Mouse (Mus musculus) kidney, adult 2 months (tissue): ENCODE results near the gene Astn2.

Experiments
- CTCF ChIP-seq: fragments of 200-500 bp; conservative IDR thresholded peaks from 2 replicates; pipeline ENCODE4 v1.5.1; 2011; ENCODE audit warnings: low read depth, mild to moderate bottlenecking, control low read depth, low read length, moderate library complexity, mixed read lengths; ENCODE audit not compliant: insufficient read depth, insufficient read length
- POLR2A ChIP-seq: fragments of 200-500 bp; IDR thresholded peaks from one replicate; pipeline ENCODE4 v1.6.1; 2011; ENCODE audit warnings: low read depth, low read length, control low read depth

GRCm38 (mm10) chr4:65663176-65663575 lies 741.2 kb downstream of the Astn2 start:
- no peak for TF ChIP-seq CTCF
- TF ChIP-seq POLR2A, result no peak
